Mouse (Mus musculus) lung, postnatal 4 days (tissue): ENCODE measurements at regions not wholly inside any gene's neighbourhood (a gene's known extent, or its start where the extent isn't known, plus 50 kb on each side); places are given as distances from the start of the nearest gene placed in this dataset.
A peak's percentile ranks its signal among the peaks of the same experiment; 100 is the strongest.

Source experiments
- DNase-seq, 2 experiments: peaks; one replicate each; pipeline ENCODE4 v3.0.0; 2021

DNA sequence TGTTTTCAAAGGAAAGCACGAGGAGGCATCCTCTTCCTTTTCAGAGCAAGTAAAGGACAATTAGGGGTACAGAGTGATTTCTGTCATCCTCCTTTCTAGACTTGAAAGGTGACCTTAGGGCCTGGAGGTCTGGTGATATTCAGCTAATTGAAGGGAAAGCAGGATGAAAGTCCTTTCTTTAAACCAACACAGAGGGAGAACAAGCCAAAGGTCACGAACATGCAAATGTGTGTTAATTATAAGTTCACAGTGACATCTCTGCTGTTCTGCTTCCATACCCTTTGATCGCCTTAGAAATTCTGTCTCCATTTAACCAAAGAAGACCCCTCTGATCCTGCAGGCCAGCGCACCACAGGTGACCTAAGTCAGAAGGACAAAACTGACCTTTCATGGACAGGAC lies 2126.3 kb upstream of the Lrrc6 start:
- DNase-seq: no peak

DNA sequence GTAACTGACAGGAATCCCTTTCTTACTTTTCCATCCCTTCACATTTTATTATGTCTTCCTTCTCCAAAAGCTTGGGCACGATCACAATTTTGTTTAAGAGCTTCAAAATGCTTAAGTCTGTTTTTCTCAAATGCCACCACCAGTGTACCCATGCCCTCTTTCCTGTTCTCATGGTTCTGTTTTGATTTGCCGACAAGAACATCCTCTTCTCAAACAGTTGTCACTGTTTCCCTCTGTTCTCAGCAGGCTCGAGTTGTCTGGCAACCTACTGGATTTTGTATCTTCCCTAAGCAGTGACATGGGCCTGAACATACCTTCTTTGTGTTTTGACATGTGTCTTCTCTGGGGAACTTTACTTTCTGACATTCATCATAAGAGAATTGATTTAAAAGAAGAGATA lies 2124.1 kb upstream of the Lrrc6 start:
- DNase-seq: no peak

- DNase-seq: no peak
Observed at GRCm38 (mm10) chr15:68620417-68621214, 2119.9 kb upstream of the Lrrc6 start.

DNA sequence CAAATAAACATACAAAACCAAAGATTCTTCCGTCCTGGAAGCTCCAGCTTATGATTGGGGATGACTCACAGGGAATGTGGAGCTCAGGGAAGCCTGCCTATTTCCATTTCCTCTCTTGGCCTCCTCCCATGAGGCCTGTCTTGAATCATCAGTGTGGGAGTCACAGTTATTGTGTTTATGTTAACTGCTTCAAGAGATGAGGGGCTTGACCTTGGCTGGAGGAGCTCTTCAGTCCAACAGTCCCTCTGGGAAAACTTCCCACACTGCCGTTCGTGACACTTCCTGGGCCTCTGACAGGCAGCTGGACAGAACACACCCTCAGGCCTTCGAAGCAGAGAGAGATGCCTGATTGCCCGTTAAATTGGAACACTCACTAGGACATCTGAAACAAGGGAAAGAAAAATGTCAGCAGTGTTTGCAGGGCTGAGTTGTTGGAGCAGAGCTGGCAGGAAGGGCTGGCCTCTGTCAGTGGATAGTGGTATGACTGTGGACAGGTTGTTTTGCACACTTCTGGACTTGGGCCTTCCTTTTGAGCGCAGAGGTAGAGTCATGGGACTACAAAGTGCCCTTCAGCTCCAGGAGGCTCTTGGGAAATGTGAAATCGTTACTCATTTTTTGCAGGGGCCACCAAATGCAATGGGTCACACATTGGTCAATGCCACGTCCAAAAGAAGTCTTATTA lies 2105.5 kb upstream of the Lrrc6 start:
- peak; percentile 59 to 86 for DNase-seq

DNA sequence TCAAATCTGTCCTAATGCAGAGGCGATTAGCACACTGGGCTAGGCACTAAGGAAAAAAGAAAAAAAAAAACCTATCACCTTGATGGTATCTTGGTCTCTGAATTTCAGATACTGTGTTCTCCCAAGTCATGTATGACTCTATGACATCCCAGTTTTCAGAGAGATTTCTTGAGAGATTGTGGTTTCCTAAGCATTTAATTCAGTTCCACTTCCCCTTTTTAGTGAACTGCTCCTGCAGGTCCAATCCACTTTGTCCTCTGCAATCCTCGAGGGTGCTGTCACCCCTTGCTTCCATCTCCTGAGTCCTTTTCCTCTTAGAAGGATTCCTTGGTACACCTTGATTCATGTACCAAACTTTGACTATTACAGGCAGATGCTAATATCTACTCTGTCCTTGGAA lies 2104.8 kb upstream of the Lrrc6 start:
- no peak for DNase-seq

DNA sequence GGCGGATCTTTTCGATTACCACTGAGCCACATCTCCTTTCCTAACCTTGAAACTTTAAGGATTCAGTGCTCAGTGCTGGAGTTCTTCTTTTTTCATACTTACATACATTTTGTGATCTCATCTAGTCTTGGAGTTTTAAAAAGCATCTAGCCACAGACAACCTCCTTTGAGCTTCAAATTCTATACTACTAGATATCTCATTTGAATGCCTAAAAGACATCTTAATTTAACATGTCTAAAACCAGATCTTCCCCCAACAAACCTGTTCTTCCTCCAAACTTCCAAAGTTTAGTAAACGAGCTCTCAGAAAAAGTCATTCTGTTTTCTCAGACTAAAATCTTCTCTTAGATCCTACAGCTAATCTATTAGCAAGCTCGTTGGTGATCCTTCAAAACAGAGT lies 2081.5 kb upstream of the Lrrc6 start:
- DNase-seq: no peak

GRCm38 (mm10) chr15:68579486-68579885 lies 2078.8 kb upstream of the Lrrc6 start:
- no peak for DNase-seq

DNA sequence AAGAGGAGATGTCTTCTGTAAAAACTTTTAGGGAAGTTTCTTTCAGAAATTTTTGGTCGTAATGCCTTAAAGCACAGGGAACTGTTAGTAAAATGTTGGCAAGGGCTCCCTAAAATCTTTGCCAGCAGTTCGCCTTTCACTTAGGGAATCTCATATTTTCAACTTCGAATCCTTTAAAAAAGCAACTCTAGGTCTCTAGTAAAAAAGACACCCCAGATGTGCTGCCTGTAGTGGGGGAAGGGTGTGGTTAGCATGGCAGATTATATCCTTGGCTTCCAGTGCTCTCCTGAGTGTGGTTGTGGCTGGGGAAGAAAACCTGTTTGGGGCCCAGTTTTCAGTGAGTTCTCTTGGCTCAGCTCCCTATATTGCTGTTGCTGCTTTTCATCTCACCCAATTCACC lies 2059.9 kb upstream of the Lrrc6 start:
- DNase-seq: no peak

DNA sequence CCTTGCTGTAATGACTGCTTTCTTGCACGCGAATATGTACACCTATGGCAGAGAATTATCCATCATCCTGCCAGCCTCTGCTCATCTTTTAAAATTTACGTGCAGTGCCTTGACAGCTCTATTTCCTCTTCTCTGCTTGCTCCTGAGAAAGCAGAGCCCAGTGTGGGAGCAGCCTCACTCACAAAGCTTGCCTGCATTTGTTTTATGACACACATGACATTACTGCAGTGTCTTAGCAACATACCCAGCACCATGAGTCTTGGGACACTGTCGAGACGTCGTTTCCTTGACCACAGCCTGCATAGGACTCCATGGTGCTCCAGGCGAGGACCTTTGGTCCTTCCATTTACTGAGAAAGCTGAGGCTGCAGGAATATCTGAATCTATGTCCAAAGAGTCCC lies 2055.4 kb upstream of the Lrrc6 start:
- no peak for DNase-seq

- DNase-seq: no peak
Observed at GRCm38 (mm10) chr15:68536055-68536325, 2035.3 kb upstream of the Lrrc6 start.

GRCm38 (mm10) chr15:68535297-68536054 lies 2034.8 kb upstream of the Lrrc6 start:
- DNase-seq: no peak

DNA sequence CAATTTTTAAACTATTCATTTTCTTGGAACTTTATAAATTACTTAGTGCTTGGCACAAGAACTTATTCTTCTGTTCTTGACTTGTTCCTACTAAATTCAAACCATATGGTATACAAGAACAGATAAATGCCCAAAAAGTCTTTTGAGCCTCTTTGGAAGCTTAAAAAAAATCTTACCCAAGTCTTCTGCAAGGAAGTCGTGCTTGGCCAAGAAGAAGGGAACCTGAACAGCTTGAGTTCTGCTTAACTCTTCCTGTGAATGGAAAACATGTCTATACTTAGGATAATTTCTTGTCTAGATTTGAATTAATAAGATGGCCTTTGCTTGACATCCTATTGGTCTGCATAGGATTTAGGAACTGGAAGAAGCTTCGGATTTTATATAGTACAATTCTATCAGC lies 2020.0 kb upstream of the Lrrc6 start:
- DNase-seq: no peak

- no peak for DNase-seq
Observed at GRCm38 (mm10) chr15:68512431-68512830, 2011.7 kb upstream of the Lrrc6 start.

DNA sequence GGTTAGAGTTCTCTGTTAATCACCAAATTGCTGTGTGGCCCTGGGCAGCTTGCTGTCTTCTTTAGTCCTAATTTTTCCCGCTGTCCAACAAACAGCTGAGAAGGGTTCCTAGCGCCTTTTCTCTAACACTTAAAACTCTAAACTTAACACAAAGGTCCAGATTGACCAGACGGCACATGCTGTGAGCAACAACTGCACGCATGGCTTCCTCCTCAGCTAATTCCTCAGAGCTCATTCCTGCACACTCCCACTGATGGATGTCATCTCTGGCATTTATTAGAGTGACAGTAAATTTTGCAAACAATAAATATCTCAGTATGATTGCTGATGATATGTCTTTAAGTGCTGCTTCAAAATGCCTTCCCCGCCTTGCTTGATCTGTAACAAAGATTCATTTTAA lies 2007.5 kb upstream of the Lrrc6 start:
- no peak for DNase-seq

- no peak for DNase-seq
Observed at GRCm38 (mm10) chr15:68506093-68506492, 2005.4 kb upstream of the Lrrc6 start.

DNA sequence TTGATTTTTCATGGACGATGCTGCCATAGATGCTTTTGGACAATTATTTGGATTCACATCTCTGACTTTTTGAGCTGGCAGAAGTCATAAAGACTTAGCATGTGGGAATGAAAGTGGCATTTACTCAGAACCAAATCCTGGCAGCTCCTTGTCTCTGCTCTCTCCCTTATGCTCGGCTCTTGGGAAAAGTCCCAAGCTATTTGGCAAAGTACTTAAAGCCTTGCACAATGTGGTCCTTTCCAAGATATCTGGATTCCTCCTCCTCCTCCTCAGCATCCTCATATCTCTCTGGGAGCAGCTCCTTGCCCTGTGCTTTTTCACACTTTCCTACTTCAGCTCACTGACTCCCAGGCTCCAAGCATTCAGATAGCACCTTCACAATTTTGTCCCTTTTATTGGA lies 1995.7 kb upstream of the Lrrc6 start:
- no peak for DNase-seq

- no peak for DNase-seq
Observed at GRCm38 (mm10) chr15:68484789-68485188, 1984.1 kb upstream of the Lrrc6 start.

DNA sequence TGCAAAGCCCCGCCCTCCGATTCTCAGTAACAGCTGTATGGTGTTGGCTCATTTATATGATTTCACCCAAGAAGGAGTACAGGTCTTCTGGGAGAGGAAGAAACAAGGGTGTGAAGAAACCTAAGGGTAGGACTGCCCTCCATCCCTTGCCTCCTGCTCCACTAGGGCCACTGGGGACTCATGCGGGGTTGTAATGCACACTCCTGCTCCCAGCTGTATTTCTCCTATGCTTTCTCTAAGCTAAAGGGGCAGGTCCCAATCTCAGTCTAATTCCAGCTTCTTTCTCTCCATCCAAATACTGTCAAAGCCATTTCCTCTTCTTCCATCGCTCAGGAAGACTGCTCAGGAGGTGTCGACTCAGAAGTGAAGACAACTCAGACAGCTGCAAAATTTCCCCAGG lies 1977.0 kb upstream of the Lrrc6 start:
- no peak for DNase-seq

DNA sequence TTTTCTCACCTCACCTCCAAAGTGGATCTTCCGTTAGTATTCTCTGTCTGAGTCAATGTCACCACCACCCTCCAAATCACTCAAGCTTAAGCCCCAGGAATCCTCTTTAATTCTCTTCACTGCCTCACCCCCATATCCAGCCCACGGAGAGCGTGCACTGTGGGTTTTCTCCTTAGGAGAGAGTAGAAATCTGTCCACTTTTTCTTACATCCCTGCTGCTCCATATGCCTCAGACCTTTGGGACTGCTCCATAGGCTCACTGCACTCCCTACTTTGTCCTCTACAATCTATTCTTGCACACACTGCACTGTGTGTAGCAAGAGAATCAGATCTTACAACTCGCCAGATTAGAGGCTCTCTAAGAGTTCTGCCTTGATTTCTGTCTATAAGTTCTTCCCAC lies 1971.2 kb upstream of the Lrrc6 start:
- no peak for DNase-seq

DNA sequence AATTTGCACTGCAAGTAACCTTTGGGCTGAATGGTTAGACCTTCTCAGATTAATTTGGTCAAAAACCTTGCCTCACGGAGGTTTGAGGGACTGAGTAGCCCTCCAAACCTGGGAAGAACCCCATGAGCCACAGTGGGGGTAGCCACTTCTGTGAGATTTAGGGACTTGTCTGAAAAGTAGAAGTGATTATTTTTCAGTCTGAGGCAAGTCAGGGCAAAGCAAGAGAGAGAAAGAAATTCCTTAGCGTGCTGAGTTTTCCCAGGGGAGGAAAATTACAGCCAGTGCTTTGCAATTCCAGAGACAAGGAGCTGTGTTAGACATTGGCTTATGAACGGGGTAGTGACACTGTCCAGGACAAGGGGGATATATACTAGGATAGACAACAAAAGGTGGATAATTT lies 1962.1 kb upstream of the Lrrc6 start:
- no peak for DNase-seq

DNA sequence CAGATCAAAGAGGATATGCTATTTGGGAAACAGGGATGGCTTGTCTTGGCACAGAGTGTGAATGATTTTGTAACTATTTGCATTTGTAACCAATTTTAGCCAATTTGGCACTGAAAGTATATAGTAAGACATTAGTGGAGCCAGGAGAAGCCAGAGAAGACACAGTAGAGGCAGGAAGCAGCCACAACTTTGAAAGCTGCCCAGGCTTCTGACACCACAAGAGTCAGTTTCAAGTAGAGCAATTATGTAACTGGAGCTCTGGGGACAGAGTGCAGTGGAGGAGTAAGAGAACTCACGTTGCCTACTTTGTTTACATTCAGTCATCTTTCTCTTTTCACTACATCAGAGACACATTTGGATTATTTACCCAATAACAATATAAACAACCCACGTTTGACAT lies 1956.5 kb upstream of the Lrrc6 start:
- no peak for DNase-seq

- no peak for DNase-seq
Observed at GRCm38 (mm10) chr15:68451971-68452370, 1951.3 kb upstream of the Lrrc6 start.

- DNase-seq: no peak
Observed at GRCm38 (mm10) chr15:68445341-68445740, 1944.6 kb upstream of the Lrrc6 start.

- DNase-seq: no peak
Observed at GRCm38 (mm10) chr15:68440636-68441035, 1939.9 kb upstream of the Lrrc6 start.
